Mouse (Mus musculus): ENCODE measurements around the gene Tmem9. TPM values are rescaled to one million over a fixed set of nuclear protein-coding genes. Genes with fewer than 3 reads are reported as not detected.

The Tmem9 gene
- polyA plus RNA-seq, 1 experiment: 62.1 TPM

DNA sequence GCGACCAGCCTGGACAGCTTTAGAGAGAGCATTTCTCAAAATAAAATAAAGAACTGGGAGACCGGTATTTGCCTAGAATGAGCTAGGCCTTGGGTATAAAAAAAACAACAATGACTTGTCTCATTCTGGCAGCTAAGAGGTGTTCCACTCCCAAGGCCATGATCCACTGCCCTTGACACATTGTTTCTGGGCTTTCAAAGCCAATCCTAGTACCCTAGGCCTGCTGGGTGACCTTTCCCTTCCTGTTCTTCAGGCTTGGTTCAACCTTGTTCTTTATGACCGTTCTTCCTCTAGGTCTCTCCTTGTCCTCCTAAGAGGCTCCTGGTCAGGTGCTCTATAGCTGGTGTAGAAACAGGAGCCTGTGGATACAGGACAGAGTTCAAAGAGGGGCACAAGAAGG is 35.4 kb upstream of the Tmem9 start:
- no peaks in the 10 kb centered on the region for H3K4me1 ChIP-seq (ENCODE audit: control insufficient read depth, insufficient read depth, low read length)
- H3K9me3 ChIP-seq (replicated peaks; ENCODE audit: control insufficient read depth, insufficient read depth, low read length, poor library complexity, severe bottlenecking): no peaks in the 10 kb centered on the region
- H3K27me3 ChIP-seq (ENCODE audit: control insufficient read depth, insufficient read depth, low read length, poor library complexity, severe bottlenecking): no peaks in the 10 kb centered on the region
- H3K4me3 ChIP-seq (ENCODE audit: low read depth, low read length): no peak overlapping the region
- no peak for TF ChIP-seq EP300 (IDR thresholded peaks at IDR 0.05; ENCODE audit: insufficient read depth, low read depth, low read length)
- no peak for TF ChIP-seq CTCF (IDR thresholded peaks at IDR 0.05; ENCODE audit: low read depth, low read length)
- TF ChIP-seq POLR2A (IDR thresholded peaks at IDR 0.05; ENCODE audit: insufficient read depth, low read length): no peak
- H3K27ac ChIP-seq (ENCODE audit: insufficient read depth, low read length): no peak overlapping the region
- H3K36me3 ChIP-seq (ENCODE audit: control insufficient read depth, insufficient read depth, low read length, poor library complexity, severe bottlenecking): no peaks in the 10 kb centered on the region
- no peak overlapping the region for H3K9ac ChIP-seq (ENCODE audit: low read depth, poor library complexity, severe bottlenecking)

DNA sequence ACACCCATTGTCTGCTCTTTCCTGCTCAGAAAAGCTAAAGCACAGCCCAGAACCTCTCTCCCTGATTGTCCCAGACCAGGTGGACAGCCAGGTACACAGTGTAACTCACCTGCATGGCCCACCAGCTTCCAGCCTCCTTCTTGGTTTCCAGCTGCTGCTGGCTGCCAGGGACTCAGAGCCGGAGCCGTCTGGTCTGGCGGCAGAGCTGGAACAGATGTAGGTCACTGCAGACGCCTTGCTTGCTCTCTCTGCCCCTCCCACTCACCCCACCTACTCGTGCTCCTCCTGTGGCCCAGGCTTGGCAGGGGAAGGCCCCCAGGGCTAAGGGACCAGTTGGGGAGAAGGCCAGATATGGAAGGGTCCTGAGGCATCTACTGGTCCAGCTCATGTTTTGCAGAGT is 23.8 kb upstream of the Tmem9 start:
- Histone ChIP-seq H3K27me3 (ENCODE audit: control insufficient read depth, insufficient read depth, low read length, poor library complexity, severe bottlenecking) (no peaks in the 10 kb centered on the region), H3K4me3 (ENCODE audit: low read depth, low read length) (no peak overlapping the region), H3K9ac (ENCODE audit: low read depth, poor library complexity, severe bottlenecking) (no peak overlapping the region), H3K4me1 (ENCODE audit: control insufficient read depth, insufficient read depth, low read length) (no peaks in the 10 kb centered on the region), H3K36me3 (ENCODE audit: control insufficient read depth, insufficient read depth, low read length, poor library complexity, severe bottlenecking) (no peaks in the 10 kb centered on the region), H3K9me3 (replicated peaks; ENCODE audit: control insufficient read depth, insufficient read depth, low read length, poor library complexity, severe bottlenecking) (no peaks in the 10 kb centered on the region), H3K27ac (ENCODE audit: insufficient read depth, low read length) (no peak overlapping the region)
- TF ChIP-seq CTCF (IDR thresholded peaks at IDR 0.05; ENCODE audit: low read depth, low read length): no peak
- no peak for TF ChIP-seq EP300 (IDR thresholded peaks at IDR 0.05; ENCODE audit: insufficient read depth, low read depth, low read length)
- TF ChIP-seq POLR2A (IDR thresholded peaks at IDR 0.05; ENCODE audit: insufficient read depth, low read length): no peak

GRCm38 (mm10) chr1:135989876-135990275 is 18.1 kb upstream of the Tmem9 start:
- no peaks in the 10 kb centered on the region for H3K27me3 ChIP-seq (ENCODE audit: control insufficient read depth, insufficient read depth, low read length, poor library complexity, severe bottlenecking)
- H3K27ac ChIP-seq (ENCODE audit: insufficient read depth, low read length): no peak overlapping the region
- TF ChIP-seq CTCF (IDR thresholded peaks at IDR 0.05; ENCODE audit: low read depth, low read length): no peak
- TF ChIP-seq POLR2A (IDR thresholded peaks at IDR 0.05; ENCODE audit: insufficient read depth, low read length): no peak
- no peak for TF ChIP-seq EP300 (IDR thresholded peaks at IDR 0.05; ENCODE audit: insufficient read depth, low read depth, low read length)
- no peak overlapping the region for H3K9ac ChIP-seq (ENCODE audit: low read depth, poor library complexity, severe bottlenecking)
- no peaks in the 10 kb centered on the region for H3K4me1 ChIP-seq (ENCODE audit: control insufficient read depth, insufficient read depth, low read length)
- no peak overlapping the region for H3K4me3 ChIP-seq (ENCODE audit: low read depth, low read length)
- no peaks in the 10 kb centered on the region for H3K9me3 ChIP-seq (replicated peaks; ENCODE audit: control insufficient read depth, insufficient read depth, low read length, poor library complexity, severe bottlenecking)
- no peaks in the 10 kb centered on the region for H3K36me3 ChIP-seq (ENCODE audit: control insufficient read depth, insufficient read depth, low read length, poor library complexity, severe bottlenecking)

GRCm38 (mm10) chr1:135993470-135993869 is 14.5 kb upstream of the Tmem9 start:
- no peak for TF ChIP-seq CTCF (IDR thresholded peaks at IDR 0.05; ENCODE audit: low read depth, low read length)
- TF ChIP-seq POLR2A (IDR thresholded peaks at IDR 0.05; ENCODE audit: insufficient read depth, low read length): no peak
- TF ChIP-seq EP300 (IDR thresholded peaks at IDR 0.05; ENCODE audit: insufficient read depth, low read depth, low read length): no peak
- Histone ChIP-seq H3K27ac (ENCODE audit: insufficient read depth, low read length) (no peak overlapping the region), H3K9me3 (replicated peaks; ENCODE audit: control insufficient read depth, insufficient read depth, low read length, poor library complexity, severe bottlenecking) (no peaks in the 10 kb centered on the region), H3K27me3 (ENCODE audit: control insufficient read depth, insufficient read depth, low read length, poor library complexity, severe bottlenecking) (no peaks in the 10 kb centered on the region), H3K36me3 (ENCODE audit: control insufficient read depth, insufficient read depth, low read length, poor library complexity, severe bottlenecking) (no peaks in the 10 kb centered on the region), H3K4me3 (ENCODE audit: low read depth, low read length) (no peak overlapping the region), H3K9ac (ENCODE audit: low read depth, poor library complexity, severe bottlenecking) (no peak overlapping the region), H3K4me1 (ENCODE audit: control insufficient read depth, insufficient read depth, low read length) (no peaks in the 10 kb centered on the region)

DNA sequence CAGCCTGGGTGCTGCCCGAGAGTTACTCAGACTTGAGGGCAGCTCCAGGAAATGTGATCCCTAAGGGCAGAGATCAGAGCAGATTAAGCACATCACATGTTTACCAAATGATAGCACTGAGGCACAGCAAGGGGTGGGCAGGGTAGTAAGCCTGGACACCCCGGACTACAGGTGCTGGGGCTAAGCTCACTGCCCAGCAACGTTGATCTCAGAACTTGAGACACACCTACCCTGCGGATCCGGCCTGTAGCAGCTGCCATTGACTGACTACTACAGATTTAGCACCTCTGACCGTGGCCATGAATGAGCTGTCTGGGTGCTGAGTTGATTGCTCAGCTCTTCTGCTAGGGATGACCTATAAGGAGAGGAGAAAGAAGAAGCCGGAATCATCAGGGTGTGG is 10.4 kb upstream of the Tmem9 start:
- H3K36me3 ChIP-seq (ENCODE audit: control insufficient read depth, insufficient read depth, low read length, poor library complexity, severe bottlenecking): no peaks in the 10 kb centered on the region
- no peaks in the 10 kb centered on the region for H3K9me3 ChIP-seq (replicated peaks; ENCODE audit: control insufficient read depth, insufficient read depth, low read length, poor library complexity, severe bottlenecking)
- no peak overlapping the region for H3K9ac ChIP-seq (ENCODE audit: low read depth, poor library complexity, severe bottlenecking)
- H3K4me3 ChIP-seq (ENCODE audit: low read depth, low read length): no peak overlapping the region
- TF ChIP-seq CTCF (IDR thresholded peaks at IDR 0.05; ENCODE audit: low read depth, low read length): no peak
- no peak for TF ChIP-seq EP300 (IDR thresholded peaks at IDR 0.05; ENCODE audit: insufficient read depth, low read depth, low read length)
- TF ChIP-seq POLR2A (IDR thresholded peaks at IDR 0.05; ENCODE audit: insufficient read depth, low read length): no peak
- no peaks in the 10 kb centered on the region for H3K4me1 ChIP-seq (ENCODE audit: control insufficient read depth, insufficient read depth, low read length)
- H3K27ac ChIP-seq (ENCODE audit: insufficient read depth, low read length): no peak overlapping the region
- no peaks in the 10 kb centered on the region for H3K27me3 ChIP-seq (ENCODE audit: control insufficient read depth, insufficient read depth, low read length, poor library complexity, severe bottlenecking)

- no peak overlapping the region for H3K9ac ChIP-seq (ENCODE audit: low read depth, poor library complexity, severe bottlenecking)
- no peaks in the 10 kb centered on the region for H3K4me1 ChIP-seq (ENCODE audit: control insufficient read depth, insufficient read depth, low read length)
- TF ChIP-seq POLR2A (IDR thresholded peaks at IDR 0.05; ENCODE audit: insufficient read depth, low read length) (no peak), CTCF (IDR thresholded peaks at IDR 0.05; ENCODE audit: low read depth, low read length) (no peak), EP300 (IDR thresholded peaks at IDR 0.05; ENCODE audit: insufficient read depth, low read depth, low read length) (no peak)
- H3K9me3 ChIP-seq (replicated peaks; ENCODE audit: control insufficient read depth, insufficient read depth, low read length, poor library complexity, severe bottlenecking): no peaks in the 10 kb centered on the region
- H3K4me3 ChIP-seq (ENCODE audit: low read depth, low read length): no peak overlapping the region
- no peaks in the 10 kb centered on the region for H3K27me3 ChIP-seq (ENCODE audit: control insufficient read depth, insufficient read depth, low read length, poor library complexity, severe bottlenecking)
- no peak overlapping the region for H3K27ac ChIP-seq (ENCODE audit: insufficient read depth, low read length)
- no peaks in the 10 kb centered on the region for H3K36me3 ChIP-seq (ENCODE audit: control insufficient read depth, insufficient read depth, low read length, poor library complexity, severe bottlenecking)
Observed at GRCm38 (mm10) chr1:135999720-136000287, 8.1 kb upstream of the Tmem9 start.
